ENCODE assay signal across 14 mouse cellular contexts in the genomic region with DNA sequence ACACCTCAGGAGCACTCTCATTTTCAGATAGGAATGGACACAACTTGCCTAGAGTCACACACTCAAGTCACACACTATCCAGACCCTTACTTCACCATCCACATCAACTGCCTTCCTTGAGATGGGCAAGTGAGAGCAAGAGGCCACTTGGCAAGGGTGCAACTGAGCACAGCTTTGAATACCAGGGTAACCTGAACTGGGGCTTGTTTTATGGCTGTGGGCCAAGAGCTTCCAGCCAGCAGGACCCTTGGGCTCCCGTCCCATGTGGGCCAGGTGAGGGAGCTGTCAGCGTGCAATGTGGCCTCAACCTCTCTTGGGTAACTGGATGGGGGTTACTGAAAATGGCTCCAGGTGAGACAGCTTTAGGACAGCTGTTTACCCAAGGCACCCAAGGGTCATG. TPM values are rescaled to one million over a fixed set of nuclear protein-coding genes. Genes with fewer than 3 reads are reported as not detected.
"Had no signal": no experiment of that assay in that cellular context is flagged by ENCODE, and none has a peak within 500 bp of the region (broad histone marks: within the 10 kb centered on the region; RNA-seq: fewer than 3 reads in every experiment).

No protein-coding gene starts in this region.

- H3K4me2 ChIP-seq: liver, embryonic 13.5 days; midbrain, embryonic 11.5 days had no signal

- DNase-seq: layer of hippocampus, adult 9-11 months; liver, embryonic 13.5 days; lung, adult 2 months; lung, postnatal 14 days; midbrain, embryonic 14.5 days; thymus, adult 18-20 months; thymus, postnatal 36 days had no signal

- ATAC-seq: intestine, postnatal 0 days had no signal

- H3K4me1 ChIP-seq: liver, embryonic 13.5 days had no signal

- H3K36me3 ChIP-seq: liver, embryonic 13.5 days had no signal

- H3K9ac ChIP-seq: liver, embryonic 13.5 days had no signal

- H3K27ac ChIP-seq: layer of hippocampus, adult 2 months; liver, embryonic 13.5 days had no signal

- H3K9me3 ChIP-seq: liver, embryonic 13.5 days had no signal

- H3K4me3 ChIP-seq: layer of hippocampus, adult 2 months; liver, embryonic 13.5 days had no signal

RNA-seq across cellular contexts. Expression of gene Klf15, which starts 5.0 kb away (rescaled TPM):
- total RNA-seq: megakaryocyte-erythroid progenitor cell, adult 5-6 weeks had no signal

RNA-seq across cellular contexts. Expression of gene Cfap100, which starts 28.8 kb away (rescaled TPM):
- total RNA-seq: megakaryocyte progenitor cell, adult 5-6 weeks; megakaryocyte-erythroid progenitor cell, adult 5-6 weeks had no signal
- polyA plus RNA-seq: intestine, postnatal 0 days; liver, embryonic 13.5 days; small intestine, adult 2 months; spleen, adult 2 months had no signal
